Mouse (Mus musculus): ENCODE measurements at regions not wholly inside any gene's neighbourhood (a gene's known extent, or its start where the extent isn't known, plus 50 kb on each side); places are given as distances from the start of the nearest gene placed in this dataset.

GRCm38 (mm10) chr6:50890370-50891204, 236.3 kb upstream of the Npvf start:
- Histone ChIP-seq H3K4me2 (ENCODE audit: insufficient read depth, low read depth, poor library complexity, severe bottlenecking) (no peak overlapping the region), H3K79me2 (replicated peaks; ENCODE audit: control insufficient read depth, extremely low read depth, insufficient read depth, poor library complexity, severe bottlenecking) (no peaks in the 10 kb centered on the region), H3K36me3 (replicated peaks in 1 of 2; ENCODE audit: control insufficient read depth in 1 of 2, insufficient read depth in 1 of 2, low read length in 1 of 2) (no peaks in the 10 kb centered on the region), H3K27ac (ENCODE audit: insufficient read depth, low read depth) (no peak overlapping the region), H3K9ac (ENCODE audit: insufficient read depth, low read depth) (no peak overlapping the region), H3K27me3 (replicated peaks) (no peaks in the 10 kb centered on the region), H3K9me3 (replicated peaks; ENCODE audit: low read length) (no peaks in the 10 kb centered on the region), H3K4me1 (ENCODE audit: control insufficient read depth in 1 of 2, insufficient read depth in 2 of 2) (no peaks in the 10 kb centered on the region), H3K4me3 (replicated peaks in 1 of 3; ENCODE audit: low read depth in 2 of 3, low read length in 2 of 3, poor library complexity in 1 of 3) (no peak overlapping the region)
- no peak for TF ChIP-seq MYC (IDR thresholded peaks at IDR 0.05; ENCODE audit: low read depth, low read length)
- no peak for TF ChIP-seq BHLHE40 (IDR thresholded peaks at IDR 0.05; ENCODE audit: low read depth, low read length)
- no peak for TF ChIP-seq KAT2A (IDR thresholded peaks at IDR 0.05; ENCODE audit: insufficient replicate concordance, low read length)
- TF ChIP-seq RCOR1 (conservative IDR thresholded peaks at IDR 0.05; ENCODE audit: low read depth, low read length), result no peak
- no peak for TF ChIP-seq MXI1 (IDR thresholded peaks at IDR 0.05; ENCODE audit: low read depth, low read length)
- no peak for TF ChIP-seq EP300 (IDR thresholded peaks at IDR 0.05; ENCODE audit: low read length)
- TF ChIP-seq CHD2 (IDR thresholded peaks at IDR 0.05; ENCODE audit: low read length), result no peak
- TF ChIP-seq CHD1 (IDR thresholded peaks at IDR 0.05; ENCODE audit: low read depth, low read length), result no peak
- no peak for TF ChIP-seq TBP (conservative IDR thresholded peaks at IDR 0.05; ENCODE audit: low read depth, low read length)
- TF ChIP-seq ZMIZ1 (IDR thresholded peaks at IDR 0.05; ENCODE audit: low read depth, low read length), result no peak
- no peak for TF ChIP-seq NRF1 (IDR thresholded peaks at IDR 0.05; ENCODE audit: low read depth, low read length)
- no peak for TF ChIP-seq ZNF384 (IDR thresholded peaks at IDR 0.05; ENCODE audit: low read depth, low read length)
- dilution Hi-C loops (cut with MboI; ENCODE audit: extremely low pct_ligation_motif_present, extremely low pct_unique_long_range_greater_than_20kb, low sequenced_read_pairs) (no loop called here), in situ Hi-C loops (cut with MboI; ENCODE audit: low pct_ligation_motif_present, low pct_unique_long_range_greater_than_20kb, low sequenced_read_pairs) (no loop called here)
- no peak for DNase-seq (ENCODE audit: extremely low read depth)

- Histone ChIP-seq H3K9ac (ENCODE audit: insufficient read depth, low read depth) (no peak overlapping the region), H3K27me3 (replicated peaks) (no peaks in the 10 kb centered on the region), H3K27ac (ENCODE audit: insufficient read depth, low read depth) (no peak overlapping the region), H3K79me2 (replicated peaks; ENCODE audit: control insufficient read depth, extremely low read depth, insufficient read depth, poor library complexity, severe bottlenecking) (no peaks in the 10 kb centered on the region), H3K4me2 (ENCODE audit: insufficient read depth, low read depth, poor library complexity, severe bottlenecking) (no peak overlapping the region), H3K4me1 (ENCODE audit: control insufficient read depth in 1 of 2, insufficient read depth in 2 of 2) (no peaks in the 10 kb centered on the region), H3K36me3 (replicated peaks in 1 of 2; ENCODE audit: control insufficient read depth in 1 of 2, insufficient read depth in 1 of 2, low read length in 1 of 2) (no peaks in the 10 kb centered on the region), H3K9me3 (replicated peaks; ENCODE audit: low read length) (no peaks in the 10 kb centered on the region), H3K4me3 (replicated peaks in 1 of 3; ENCODE audit: low read depth in 2 of 3, low read length in 2 of 3, poor library complexity in 1 of 3) (no peak overlapping the region)
- no peak for DNase-seq (ENCODE audit: extremely low read depth)
- TF ChIP-seq ELF1 (IDR thresholded peaks at IDR 0.05; ENCODE audit: low read depth, low read length) (no peak), RCOR1 (conservative IDR thresholded peaks at IDR 0.05; ENCODE audit: low read depth, low read length) (no peak), MAZ (IDR thresholded peaks at IDR 0.05; ENCODE audit: low read depth, low read length) (no peak), POLR2AphosphoS2 (IDR thresholded peaks at IDR 0.05; ENCODE audit: low read depth, low read length) (no peak), ZC3H11A (IDR thresholded peaks at IDR 0.05; ENCODE audit: low read depth, low read length) (no peak), IRF4 (IDR thresholded peaks at IDR 0.05; ENCODE audit: low read depth, low read length) (no peak), NELFE (IDR thresholded peaks at IDR 0.05; ENCODE audit: low read depth, low read length) (no peak), GABPA (IDR thresholded peaks at IDR 0.05; ENCODE audit: insufficient replicate concordance, low read depth, low read length) (no peak), ZKSCAN1 (IDR thresholded peaks at IDR 0.05; ENCODE audit: borderline replicate concordance, low read depth, low read length) (no peak), CTCF (conservative IDR thresholded peaks at IDR 0.05 in 1 of 2, IDR thresholded peaks at IDR 0.05 in 1 of 2; ENCODE audit: low read depth in 2 of 2, low read length in 2 of 2) (no peak)
- dilution Hi-C loops (cut with MboI; ENCODE audit: extremely low pct_ligation_motif_present, extremely low pct_unique_long_range_greater_than_20kb, low sequenced_read_pairs), result no loop called here
- in situ Hi-C loops (cut with MboI; ENCODE audit: low pct_ligation_motif_present, low pct_unique_long_range_greater_than_20kb, low sequenced_read_pairs), result no loop called here
Measured at GRCm38 (mm10) chr6:50891205-50891526, 236.9 kb upstream of the Npvf start.
